In the genomic region with DNA sequence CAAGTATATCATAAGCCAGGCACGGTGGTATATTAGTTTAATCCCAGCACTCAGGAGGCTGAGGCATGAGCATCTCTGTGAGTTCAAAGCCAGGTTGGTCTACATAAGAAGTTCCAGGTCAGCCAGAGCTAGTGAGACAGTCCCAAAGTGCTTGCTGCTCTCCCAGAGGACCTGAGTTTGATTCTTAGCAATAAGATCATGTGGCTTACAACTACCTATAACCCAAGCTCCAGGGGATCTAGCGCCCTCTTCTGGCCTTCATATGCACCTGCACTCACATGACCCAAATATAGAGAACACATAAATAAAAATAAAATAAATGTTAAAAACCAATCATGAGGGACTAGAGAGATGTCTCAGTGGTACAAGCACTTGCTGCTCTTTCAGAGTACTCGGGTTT, we compare ENCODE assay signal across 13 mouse cellular contexts. TPM values are rescaled to one million over a fixed set of nuclear protein-coding genes. Genes with fewer than 3 reads are reported as not detected.
A peak's percentile ranks its signal among the peaks of the same experiment; 100 is the strongest.
DNase-seq lines count a peak whose midpoint lies in the region; ATAC-seq and TF ChIP-seq lines count a peak whose summit lies in the region.
"Had no signal": no experiment of that assay in that cellular context is flagged by ENCODE, and none has a peak within 500 bp of the region (broad histone marks: within the 10 kb centered on the region; RNA-seq: fewer than 3 reads in every experiment).

No protein-coding gene starts in this region.

- no peak overlapping the region for H3K27ac ChIP-seq in forebrain, postnatal 0 days (ENCODE audit: low read depth, low read length)
- no peak overlapping the region for H3K27ac ChIP-seq in forebrain, embryonic 13.5 days
- H3K27ac ChIP-seq in liver, postnatal 0 days (ENCODE audit: low read depth) = no peak overlapping the region
- no peak overlapping the region for H3K27ac ChIP-seq in liver, embryonic 12.5 days
- H3K27ac ChIP-seq: embryonic facial prominence, embryonic 15.5 days; macrophage had no signal

- H3K4me2 ChIP-seq in forebrain, postnatal 0 days (ENCODE audit: low read depth) = no peak overlapping the region
- H3K4me2 ChIP-seq in forebrain, embryonic 13.5 days = no peak overlapping the region
- no peak overlapping the region for H3K4me2 ChIP-seq in liver, postnatal 0 days (ENCODE audit: low read depth, low read length)
- H3K4me2 ChIP-seq in liver, embryonic 12.5 days = no peak overlapping the region
- H3K4me2 ChIP-seq: embryonic facial prominence, embryonic 15.5 days had no signal

- H3K27me3 ChIP-seq in forebrain, postnatal 0 days (ENCODE audit: insufficient read depth, low read length) = no peaks in the 10 kb centered on the region
- H3K27me3 ChIP-seq in forebrain, embryonic 13.5 days = no peaks in the 10 kb centered on the region
- no peaks in the 10 kb centered on the region for H3K27me3 ChIP-seq in liver, postnatal 0 days (ENCODE audit: insufficient read depth, low read length)
- no peaks in the 10 kb centered on the region for H3K27me3 ChIP-seq in liver, embryonic 12.5 days (replicated peaks)
- H3K27me3 ChIP-seq: embryonic facial prominence, embryonic 15.5 days had no signal

- no peak for ATAC-seq in forebrain, postnatal 0 days
- ATAC-seq in forebrain, embryonic 13.5 days = no peak
- ATAC-seq in liver, postnatal 0 days = no peak
- ATAC-seq in liver, embryonic 12.5 days = no peak
- ATAC-seq in frontal cortex, adult (ENCODE audit: low TSS enrichment) = no peak
- ATAC-seq: inflammation-experienced regulatory T-cells, adult 6 months had no signal

- DNase-seq in forebrain, postnatal 0 days = no peak
- peak; percentile 15 for DNase-seq in liver, postnatal 0 days
- DNase-seq in B cell, adult 2 months = peak; percentile 39 to 47
- peak; percentile 42 for DNase-seq in c-Kit-negative CD71-positive TER-119-positive erythroid progenitor cells, embryonic 14.5 days (ENCODE audit: low read depth, low spot score)
- DNase-seq in ovary, adult 18-20 months (ENCODE audit: low spot score) = no peak
- DNase-seq: cerebellum, postnatal 25 days; gastrocnemius, postnatal 10 days had no signal

- no peak for TF ChIP-seq EP300 in liver, postnatal 0 days (IDR thresholded peaks at IDR 0.05; ENCODE audit: low read depth)

- no peaks in the 10 kb centered on the region for H3K9me3 ChIP-seq in forebrain, postnatal 0 days (ENCODE audit: low read length)
- no peaks in the 10 kb centered on the region for H3K9me3 ChIP-seq in forebrain, embryonic 13.5 days (replicated peaks)
- no peaks in the 10 kb centered on the region for H3K9me3 ChIP-seq in liver, postnatal 0 days (ENCODE audit: low read length)
- no peaks in the 10 kb centered on the region for H3K9me3 ChIP-seq in liver, embryonic 12.5 days (replicated peaks)
- H3K9me3 ChIP-seq: embryonic facial prominence, embryonic 15.5 days had no signal

- no peak overlapping the region for H3K9ac ChIP-seq in forebrain, postnatal 0 days
- H3K9ac ChIP-seq in forebrain, embryonic 13.5 days = no peak overlapping the region
- no peak overlapping the region for H3K9ac ChIP-seq in liver, postnatal 0 days (replicated peaks)
- no peak overlapping the region for H3K9ac ChIP-seq in liver, embryonic 12.5 days
- H3K9ac ChIP-seq: embryonic facial prominence, embryonic 15.5 days had no signal

- no peaks in the 10 kb centered on the region for H3K36me3 ChIP-seq in forebrain, postnatal 0 days (ENCODE audit: insufficient read depth)
- H3K36me3 ChIP-seq in forebrain, embryonic 13.5 days (ENCODE audit: poor library complexity, severe bottlenecking) = no peaks in the 10 kb centered on the region
- no peaks in the 10 kb centered on the region for H3K36me3 ChIP-seq in liver, postnatal 0 days (replicated peaks; ENCODE audit: insufficient read depth, low read length)
- H3K36me3 ChIP-seq in liver, embryonic 12.5 days = no peaks in the 10 kb centered on the region
- H3K36me3 ChIP-seq: embryonic facial prominence, embryonic 15.5 days had no signal

- peak; percentile 32 for TF ChIP-seq CTCF in forebrain, postnatal 0 days (IDR thresholded peaks at IDR 0.05; ENCODE audit: low read depth)
- peak; percentile 68 for TF ChIP-seq CTCF in liver, postnatal 0 days (IDR thresholded peaks at IDR 0.05; ENCODE audit: low read depth)

- 72% methylated on average over 3 of the region's 3 CpGs for WGBS in forebrain, postnatal 0 days
- 68% methylated on average over 3 of the region's 3 CpGs for WGBS in forebrain, embryonic 13.5 days
- 62% methylated on average over 3 of the region's 3 CpGs for WGBS in liver, postnatal 0 days (ENCODE audit: insufficient replicate concordance)
- WGBS in liver, embryonic 12.5 days (ENCODE audit: insufficient replicate concordance) = 51% methylated on average over 3 of the region's 3 CpGs

- no peaks in the 10 kb centered on the region for H3K4me1 ChIP-seq in forebrain, postnatal 0 days (ENCODE audit: insufficient read depth)
- H3K4me1 ChIP-seq in forebrain, embryonic 13.5 days = no peaks in the 10 kb centered on the region
- no peaks in the 10 kb centered on the region for H3K4me1 ChIP-seq in liver, postnatal 0 days (ENCODE audit: insufficient read depth)
- H3K4me1 ChIP-seq in liver, embryonic 12.5 days = no peaks in the 10 kb centered on the region
- H3K4me1 ChIP-seq: embryonic facial prominence, embryonic 15.5 days had no signal

- no peak overlapping the region for H3K4me3 ChIP-seq in forebrain, postnatal 0 days (ENCODE audit: low read depth, low read length)
- H3K4me3 ChIP-seq in forebrain, embryonic 13.5 days = no peak overlapping the region
- no peak overlapping the region for H3K4me3 ChIP-seq in liver, postnatal 0 days (ENCODE audit: low read depth, low read length)
- no peak overlapping the region for H3K4me3 ChIP-seq in liver, embryonic 12.5 days
- H3K4me3 ChIP-seq: embryonic facial prominence, embryonic 15.5 days had no signal

RNA-seq across cellular contexts. Expression of a gene that starts 21.5 kb away (rescaled TPM):
- 61.2 and 83.9 TPM in 2 replicates for total RNA-seq in forebrain, postnatal 0 days (2014; rRNA removed)
- polyA plus RNA-seq in forebrain, postnatal 0 days (2015; fragmentation: Nextera tagmentation; extraction: Ambion mirVana) = 108 and 109 TPM in 2 replicates
- polyA plus RNA-seq in forebrain, embryonic 13.5 days (2015; fragmentation: Nextera tagmentation; extraction: Ambion mirVana) = 99.8 and 105 TPM in 2 replicates
- polyA plus RNA-seq in liver, postnatal 0 days (2015; fragmentation: Nextera tagmentation; extraction: Ambion mirVana) = 61.5 and 65.9 TPM in 2 replicates
- polyA plus RNA-seq in liver, embryonic 12.5 days (2016; fragmentation: Nextera tagmentation; extraction: Ambion mirVana) = 165 and 172 TPM in 2 replicates

RNA-seq across cellular contexts. Expression of a gene that starts 36.2 kb away (rescaled TPM):
- 70.9 and 74.4 TPM in 2 replicates for total RNA-seq in forebrain, postnatal 0 days (2014; rRNA removed)
- polyA plus RNA-seq in forebrain, postnatal 0 days (2015; fragmentation: Nextera tagmentation; extraction: Ambion mirVana) = 86.8 and 92.7 TPM in 2 replicates
- 122 TPM in 2 replicates for polyA plus RNA-seq in forebrain, embryonic 13.5 days (2015; fragmentation: Nextera tagmentation; extraction: Ambion mirVana)
- polyA plus RNA-seq in liver, postnatal 0 days (2015; fragmentation: Nextera tagmentation; extraction: Ambion mirVana) = 52.1 and 54.0 TPM in 2 replicates
- polyA plus RNA-seq in liver, embryonic 12.5 days (2016; fragmentation: Nextera tagmentation; extraction: Ambion mirVana) = 72.1 and 73.6 TPM in 2 replicates

RNA-seq across cellular contexts. Expression of a gene that starts 36.4 kb away (rescaled TPM):
- 24.4 and 24.6 TPM in 2 replicates for total RNA-seq in forebrain, postnatal 0 days (2014; rRNA removed)
- 23.3 and 30.7 TPM in 2 replicates for polyA plus RNA-seq in forebrain, postnatal 0 days (2015; fragmentation: Nextera tagmentation; extraction: Ambion mirVana)
- 35.1 and 41.5 TPM in 2 replicates for polyA plus RNA-seq in forebrain, embryonic 13.5 days (2015; fragmentation: Nextera tagmentation; extraction: Ambion mirVana)
- 62.8 and 64.2 TPM in 2 replicates for polyA plus RNA-seq in liver, postnatal 0 days (2015; fragmentation: Nextera tagmentation; extraction: Ambion mirVana)
- 22.1 and 22.4 TPM in 2 replicates for polyA plus RNA-seq in liver, embryonic 12.5 days (2016; fragmentation: Nextera tagmentation; extraction: Ambion mirVana)

Comparison
In these comparisons a context has a peak if more than half of its experiments do, and no peak if none do; other contexts are left out.
1. DNase-seq: peak in liver, postnatal 0 days (single experiment), B cell, adult 2 months (2 of 2) and c-Kit-negative CD71-positive TER-119-positive erythroid progenitor cells, embryonic 14.5 days (single experiment); none in forebrain, postnatal 0 days (single experiment) and ovary, adult 18-20 months (single experiment).